Mouse (Mus musculus) olfactory bulb, adult 2 months (tissue): Measurements from ENCODE around the gene Cnot9. TPM values are rescaled to one million over a fixed set of nuclear protein-coding genes. Genes with fewer than 3 reads are reported as not detected.

Experiments used
- H3K27ac ChIP-seq: fragments of 200-500 bp; 2 replicates; pipeline ENCODE4 v1.5.1; 2012; ENCODE audit warnings: low read depth, low read length; ENCODE audit not compliant: insufficient read depth
- H3K4me1 ChIP-seq: fragments of 200-500 bp; 2 replicates; pipeline ENCODE4 v1.6.1; 2012; ENCODE audit warnings: low read length; ENCODE audit not compliant: control insufficient read depth, insufficient read depth
- H3K4me3 ChIP-seq: fragments of 200-500 bp; 2 replicates; pipeline ENCODE4 v1.5.1; 2012; ENCODE audit warnings: mild to moderate bottlenecking, low read depth, low read length, moderate library complexity; ENCODE audit not compliant: insufficient read depth
- CTCF ChIP-seq: fragments of 200-500 bp; IDR thresholded peaks from 2 replicates; pipeline ENCODE4 v1.5.1; 2012; ENCODE audit warnings: low read depth, mild to moderate bottlenecking, low read length, moderate library complexity; ENCODE audit not compliant: insufficient read depth
- POLR2A ChIP-seq: fragments of 200-500 bp; IDR thresholded peaks from 2 replicates; pipeline ENCODE4 v1.6.1; 2012; ENCODE audit warnings: mild to moderate bottlenecking, low read depth, low read length, moderate library complexity; ENCODE audit not compliant: insufficient read depth
- WGBS: fragments of 180-500 bp; shearing (Covaris S2); methylation state at CpG from one replicate; pipeline ENCODE4 v1.1.7; 2018; 5-methylcytosine and 5-hydroxymethylcytosine counted together
- polyA plus RNA-seq: library from polyadenylated mRNA; stranded (reverse); fragments of >200 nt; gene quantifications from 2 replicates; pipeline ENCODE4 v1.2.4, GENCODE M21; 2012; ENCODE audit warnings: low replicate concordance; ENCODE audit not compliant: missing spikeins, insufficient read depth, insufficient read length

The Cnot9 gene
- polyA plus RNA-seq, 1 experiment: not detected

- Histone ChIP-seq H3K4me1 (no peaks in the 10 kb centered on the region), H3K27ac (no peak overlapping the region), H3K4me3 (no peak overlapping the region)
- 93% methylated on average over 4 of the region's 4 CpGs for WGBS
- no peak for TF ChIP-seq CTCF
Measured at GRCm38 (mm10) chr1:74524746-74525145, 18.9 kb downstream of the Cnot9 start.

- no peaks in the 10 kb centered on the region for H3K4me1 ChIP-seq
- WGBS: 96% methylated on average over 7 of the region's 7 CpGs
- no peak overlapping the region for H3K27ac ChIP-seq
- TF ChIP-seq POLR2A: no peak
- no peak overlapping the region for H3K4me3 ChIP-seq
Measured at GRCm38 (mm10) chr1:74528589-74528988, 22.7 kb downstream of the Cnot9 start.

- TF ChIP-seq POLR2A (no peak), CTCF (no peak)
- peak overlapping the region; percentile 37; the same call in 1 of the 2 replicates for H3K27ac ChIP-seq
Measured at GRCm38 (mm10) chr1:74538650-74539049, 32.8 kb downstream of the Cnot9 start.

GRCm38 (mm10) chr1:74542451-74542961 is 36.6 kb downstream of the Cnot9 start, which contains the start of gene Plcd4:
Plcd4 (plus strand) TSS chr1:74542888.
- TF ChIP-seq CTCF (no peak), POLR2A (no peak)
- Histone ChIP-seq H3K4me1 (0 out of 2 replicates have a peak, but pooled peaks cover 5% of the 10 kb centered on the region), H3K27ac (peak within 1 kb of the TSS; percentile 26; the same call in 1 of the 2 replicates), H3K4me3 (peak within 1 kb of the TSS; percentile 6)
- WGBS: 5% methylated on average over 6 of the region's 6 CpGs

More at GRCm38 (mm10) chr1:74538650-74539049, 32.8 kb downstream of the Cnot9 start:
- H3K4me3 ChIP-seq: no peak overlapping the region
- 0 out of 2 replicates have a peak, but pooled peaks cover 5% of the 10 kb centered on the region for H3K4me1 ChIP-seq

- WGBS: 68% methylated on average over 4 of the region's 4 CpGs
- H3K4me1 ChIP-seq: 0 out of 2 replicates have a peak, but pooled peaks cover 5% of the 10 kb centered on the region
- TF ChIP-seq CTCF (no peak), POLR2A (no peak)
- no peak within 1 kb of the TSS for H3K27ac ChIP-seq
- H3K4me3 ChIP-seq: no peak within 1 kb of the TSS
Measured at GRCm38 (mm10) chr1:74544184-74544583, 38.3 kb downstream of the Cnot9 start, which contains the start of gene Usp37. Usp37 (minus strand) TSS chr1:74544284.

GRCm38 (mm10) chr1:74559061-74559460 is 53.2 kb downstream of the Cnot9 start:
- TF ChIP-seq POLR2A (no peak), CTCF (no peak)
- Histone ChIP-seq H3K27ac (no peak overlapping the region), H3K4me3 (no peak overlapping the region), H3K4me1 (no peaks in the 10 kb centered on the region)
- WGBS: 90% methylated on average over 5 of the region's 5 CpGs

- Histone ChIP-seq H3K4me3 (no peak overlapping the region), H3K4me1 (peaks cover 2% of the 10 kb centered on the region), H3K27ac (no peak overlapping the region)
- 57% methylated on average over 6 of the region's 6 CpGs for WGBS
- TF ChIP-seq CTCF (no peak), POLR2A (no peak)
Measured at GRCm38 (mm10) chr1:74565834-74566233, 60.0 kb downstream of the Cnot9 start.

GRCm38 (mm10) chr1:74569739-74570719 is 64.2 kb downstream of the Cnot9 start:
- H3K4me1 ChIP-seq: peaks cover 2% of the 10 kb centered on the region
- no peak overlapping the region for H3K27ac ChIP-seq
- 90% methylated on average over 29 of the region's 29 CpGs for WGBS
- no peak for TF ChIP-seq POLR2A
- TF ChIP-seq CTCF: no peak
- H3K4me3 ChIP-seq: no peak overlapping the region

Other genes with a start within 250 kb of the Cnot9 start
- gene Gpbar1, start 227.5 kb upstream of the Cnot9 start, polyA plus RNA-seq: not detected in 2 replicates
- gene Aamp, start 221.3 kb upstream of the Cnot9 start, polyA plus RNA-seq: not detected in 2 replicates
- not detected in 2 replicates for gene Pnkd, start 221.1 kb upstream of the Cnot9 start, polyA plus RNA-seq
- gene Tmbim1, start 200.4 kb upstream of the Cnot9 start, polyA plus RNA-seq: 36.6 TPM in 1 of 2 replicates, not detected in the other
- not detected in 2 replicates for gene Catip, start 143.9 kb upstream of the Cnot9 start, polyA plus RNA-seq
- gene Slc11a1, start 130.9 kb upstream of the Cnot9 start, polyA plus RNA-seq: not detected in 2 replicates
- not detected in 2 replicates for gene Ctdsp1, start 114.5 kb upstream of the Cnot9 start, polyA plus RNA-seq
- not detected in 2 replicates for gene Vil1, start 96.7 kb upstream of the Cnot9 start, polyA plus RNA-seq
- gene Plcd4, start 36.8 kb downstream of the Cnot9 start, polyA plus RNA-seq: not detected in 2 replicates
- gene Usp37, start 38.2 kb downstream of the Cnot9 start, polyA plus RNA-seq: not detected in 2 replicates
- not detected in 2 replicates for gene Zfp142, start 82.2 kb downstream of the Cnot9 start, polyA plus RNA-seq
- not detected in 2 replicates for gene Bcs1l, start 82.2 kb downstream of the Cnot9 start, polyA plus RNA-seq
- gene Rnf25, start 95.3 kb downstream of the Cnot9 start, polyA plus RNA-seq: not detected in 2 replicates
- not detected in 2 replicates for gene Stk36, start 95.4 kb downstream of the Cnot9 start, polyA plus RNA-seq
- gene Ttll4, start 155.7 kb downstream of the Cnot9 start, polyA plus RNA-seq: 137 TPM in 1 of 2 replicates, not detected in the other
- gene Cyp27a1, start 207.5 kb downstream of the Cnot9 start, polyA plus RNA-seq: not detected in 2 replicates
- not detected in 2 replicates for gene Prkag3, start 243.2 kb downstream of the Cnot9 start, polyA plus RNA-seq